In the genomic region with DNA sequence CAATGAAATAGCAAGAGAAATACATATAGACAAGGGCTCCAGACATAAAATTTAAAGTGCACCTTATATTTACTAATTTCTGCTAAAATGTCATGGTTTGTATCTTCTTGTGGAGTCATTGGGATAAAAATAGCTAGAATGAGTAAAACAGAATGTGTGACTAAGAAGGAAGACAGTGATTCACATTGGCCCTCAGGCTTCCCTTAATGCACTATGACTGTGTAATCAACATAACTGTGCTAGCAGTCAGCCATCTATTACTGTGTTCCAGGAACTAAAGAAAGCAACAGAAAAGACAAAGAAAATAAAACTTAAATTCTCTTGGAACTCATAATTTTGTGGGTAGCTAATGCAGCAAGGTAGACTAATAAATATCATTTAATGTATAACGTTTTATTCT, we compare ENCODE assay signal across 20 mouse cellular contexts.
DNase-seq lines count a peak whose midpoint lies in the region; ATAC-seq and TF ChIP-seq lines count a peak whose summit lies in the region.
"Had no signal": no experiment of that assay in that cellular context is flagged by ENCODE, and none has a peak within 500 bp of the region (broad histone marks: within the 10 kb centered on the region; RNA-seq: fewer than 3 reads in every experiment).

No protein-coding gene starts in this region.

- TF ChIP-seq CTCF in Patski (IDR thresholded peaks at IDR 0.05), result no peak
- TF ChIP-seq CTCF in left cerebral cortex, adult 2 months (IDR thresholded peaks at IDR 0.05), result no peak

- no peak overlapping the region for H3K27ac ChIP-seq in left cerebral cortex, adult 2 months
- H3K27ac ChIP-seq: embryonic facial prominence, embryonic 10.5 days; embryonic facial prominence, embryonic 12.5 days; forebrain, embryonic 13.5 days; forebrain, embryonic 15.5 days had no signal

- CTCF ChIA-PET in Patski (lab: Charles Lee), result no interaction called here

- POLR2A ChIA-PET in Patski (lab: Charles Lee), result no interaction called here

- ATAC-seq in Patski, result peak; percentile 88
- ATAC-seq in activated CD4-positive, CD25-positive, alpha-beta regulatory T cell, adult 4 months, result no peak
- ATAC-seq: CD4-positive, CD25-positive, alpha-beta regulatory T cell, adult 4 months; forebrain, embryonic 13.5 days; forebrain, embryonic 15.5 days; forebrain, postnatal 0 days had no signal

- H3K27me3 ChIP-seq in Patski, result no peaks in the 10 kb centered on the region
- H3K27me3 ChIP-seq: CH12.LX; embryonic facial prominence, embryonic 12.5 days; forebrain, embryonic 13.5 days; forebrain, embryonic 15.5 days had no signal

- in situ Hi-C loops in Patski (cut with MboI; ENCODE audit: low pct_unique_long_range_greater_than_20kb), result no loop called here

- DNase-seq in Muller cell, postnatal 12 days (ENCODE audit: inconsistent ontology term), result peak; percentile 28
- DNase-seq in Patski (ENCODE audit: low read depth, low spot score), result peak; percentile 31
- DNase-seq in left cerebral cortex, adult 2 months (ENCODE audit: extremely low spot score in 1 of 2, low spot score in 2 of 2), result no peak
- DNase-seq in adrenal gland, adult 8-10 months, result no peak
- DNase-seq: adrenal gland, postnatal 10 days; adrenal gland, postnatal 25 days; B cell, adult 2 months; cerebellum, adult 11-12 months; cerebellum, adult 2 months; cerebellum, adult 9-10 months; cerebellum, postnatal 10 days; cerebellum, postnatal 25 days; forebrain, postnatal 0 days had no signal

- H3K4me3 ChIP-seq in left cerebral cortex, adult 2 months, result no peak overlapping the region
- H3K4me3 ChIP-seq: embryonic facial prominence, embryonic 10.5 days; embryonic facial prominence, embryonic 12.5 days; forebrain, embryonic 13.5 days; forebrain, embryonic 15.5 days had no signal

- intact Hi-C loops in left cerebral cortex, adult 2 months (cut with DNase I), result no loop called here

Comparison
In these comparisons a context has a peak if more than half of its experiments do, and no peak if none do; other contexts are left out.
1. DNase-seq: peak in Muller cell, postnatal 12 days (single experiment) and Patski (single experiment); none in left cerebral cortex, adult 2 months (0 of 2) and adrenal gland, adult 8-10 months (single experiment).